Mouse (Mus musculus) adrenal gland, adult 8-10 months (tissue): ENCODE data around the gene Ipmk. TPM values are rescaled to one million over a fixed set of nuclear protein-coding genes. Genes with fewer than 3 reads are reported as not detected.
"Not testable (repeated sequence)": the region's sequence is repeated elsewhere in the genome, so short reads cannot be mapped to it uniquely, and the experiment has no call there.

ENCODE experiments used
- DNase-seq: peaks from one replicate; pipeline ENCODE4 v3.0.0; 2022
- total RNA-seq, 4 experiments: library from RNA; stranded (reverse); gene quantifications; 2 replicates each; pipeline ENCODE4 v1.2.4; 2022

Ipmk gene
- total RNA-seq, 4 experiments from 2014 or later: 12.6 to 16.3 (median 15.2) TPM

- DNase-seq: no peak
Observed at GRCm38 (mm10) chr10:71427381-71427780, 79.8 kb downstream of the Ipmk start.

GRCm38 (mm10) chr10:71428246-71428864 is 80.8 kb downstream of the Ipmk start:
- no peak for DNase-seq

GRCm38 (mm10) chr10:71430661-71431060 is 83.1 kb downstream of the Ipmk start:
- no peak for DNase-seq

- DNase-seq: no peak
Observed at GRCm38 (mm10) chr10:71443086-71443485, 95.5 kb downstream of the Ipmk start.

- DNase-seq: no peak
Observed at GRCm38 (mm10) chr10:71447661-71448060, 100.1 kb downstream of the Ipmk start.

- DNase-seq: no peak
Observed at GRCm38 (mm10) chr10:71448284-71448683, 100.7 kb downstream of the Ipmk start.

- no peak for DNase-seq
Observed at GRCm38 (mm10) chr10:71455355-71455754, 107.8 kb downstream of the Ipmk start.

GRCm38 (mm10) chr10:71462371-71462770 is 114.8 kb downstream of the Ipmk start:
- not testable (repeated sequence) for DNase-seq

GRCm38 (mm10) chr10:71464417-71464816 is 116.9 kb downstream of the Ipmk start:
- no peak for DNase-seq

- DNase-seq: no peak
Observed at GRCm38 (mm10) chr10:71468315-71468714, 120.8 kb downstream of the Ipmk start.

GRCm38 (mm10) chr10:71469751-71470150 is 122.2 kb downstream of the Ipmk start:
- no peak for DNase-seq

- DNase-seq: no peak
Observed at GRCm38 (mm10) chr10:71472033-71472432, 124.5 kb downstream of the Ipmk start.

- DNase-seq: no peak
Observed at GRCm38 (mm10) chr10:71473590-71473989, 126.0 kb downstream of the Ipmk start.

- no peak for DNase-seq
Observed at GRCm38 (mm10) chr10:71476471-71477080, 129.0 kb downstream of the Ipmk start.

- no peak for DNase-seq
Observed at GRCm38 (mm10) chr10:71477147-71477546, 129.6 kb downstream of the Ipmk start.

GRCm38 (mm10) chr10:71479700-71480325 is 132.2 kb downstream of the Ipmk start:
- peak; percentile 12 for DNase-seq

Other genes starting within 250 kb of the Ipmk start
- gene Bicc1, start 188.1 kb upstream of the Ipmk start, total RNA-seq: 10 to 100 TPM; 13.4 to 17.0 (median 13.8) TPM
- gene Tfam, start 109.5 kb upstream of the Ipmk start, total RNA-seq: 10 to 100 TPM; 45.4 to 56.1 (median 51.8) TPM
- gene Ube2d1, start 62.5 kb upstream of the Ipmk start, total RNA-seq: 10 to 100 TPM; 17.1 to 23.0 (median 21.3) TPM
- 100 to 1,000 TPM in 1 of 4 experiments, 10 to 100 TPM in 3; 43.8 to 104 (median 72.0) TPM for gene Cisd1, start 2.8 kb upstream of the Ipmk start, total RNA-seq